Mouse (Mus musculus) small intestine, adult 2 months (tissue): ENCODE results near the gene Kansl2. TPM values are rescaled to one million over a fixed set of nuclear protein-coding genes. Genes with fewer than 3 reads are reported as not detected.

Experiments used
- H3K27ac ChIP-seq: fragments of 200-500 bp; 2 replicates; pipeline ENCODE4 v1.5.1; 2012; ENCODE audit warnings: low read depth, low read length, control low read depth, inconsistent platforms; ENCODE audit not compliant: insufficient read depth
- H3K27me3 ChIP-seq: fragments of 200-500 bp; 2 replicates; pipeline ENCODE4 v1.6.1; 2012; ENCODE audit warnings: mild to moderate bottlenecking, moderate library complexity, low read length, inconsistent platforms; ENCODE audit not compliant: control insufficient read depth, insufficient read depth
- H3K36me3 ChIP-seq: fragments of 200-500 bp; 2 replicates; pipeline ENCODE4 v1.6.1; 2012; ENCODE audit warnings: mild to moderate bottlenecking, low read length, control low read depth, inconsistent platforms; ENCODE audit not compliant: control insufficient read depth, insufficient read depth
- H3K4me1 ChIP-seq: fragments of 200-500 bp; 2 replicates; pipeline ENCODE4 v1.6.1; 2012; ENCODE audit warnings: low read length, inconsistent platforms, mixed read lengths; ENCODE audit not compliant: control insufficient read depth, insufficient read depth, insufficient read length
- H3K4me3 ChIP-seq: fragments of 200-500 bp; 2 replicates; pipeline ENCODE4 v1.5.1; 2012; ENCODE audit warnings: low read depth, mild to moderate bottlenecking, control low read depth, inconsistent platforms, low read length, moderate library complexity
- CTCF ChIP-seq: fragments of 200-500 bp; IDR thresholded peaks from 2 replicates; pipeline ENCODE4 v1.5.1; 2012; ENCODE audit warnings: low read depth, mild to moderate bottlenecking, control low read depth, inconsistent platforms, low read length, moderate library complexity, mixed read lengths; ENCODE audit not compliant: insufficient replicate concordance, insufficient read length; ENCODE audit errors: extremely low read depth
- POLR2A ChIP-seq: fragments of 200-500 bp; IDR thresholded peaks from 2 replicates; pipeline ENCODE4 v1.6.1; 2012; ENCODE audit warnings: low read depth, mild to moderate bottlenecking, control low read depth, inconsistent platforms, low read length, moderate library complexity
- WGBS: fragments of 180-500 bp; shearing (Covaris S2); methylation state at CpG from one replicate; pipeline ENCODE4 v1.1.7; 2018; 5-methylcytosine and 5-hydroxymethylcytosine counted together
- polyA plus RNA-seq: library from polyadenylated mRNA; depleted of rRNA; stranded (reverse); fragments of >200 nt; gene quantifications from 2 replicates; pipeline ENCODE4 v1.2.3, GENCODE M21; 2012

Kansl2 gene
- polyA plus RNA-seq, 1 experiment = 15.0 TPM

- Histone ChIP-seq H3K4me1 (peaks cover 13% of the 10 kb centered on the region), H3K4me3 (no peak overlapping the region), H3K36me3 (no peaks in the 10 kb centered on the region), H3K27ac (no peak overlapping the region), H3K27me3 (no peaks in the 10 kb centered on the region)
- WGBS = 62% methylated on average over 4 of the region's 4 CpGs
- no peak for TF ChIP-seq POLR2A
- no peak for TF ChIP-seq CTCF
Observed at GRCm38 (mm10) chr15:98569795-98570365, 35.8 kb upstream of the Kansl2 start.

GRCm38 (mm10) chr15:98569216-98569615, 35.2 kb upstream of the Kansl2 start:
- peaks cover 13% of the 10 kb centered on the region for H3K4me1 ChIP-seq
- no peak overlapping the region for H3K4me3 ChIP-seq
- 56% methylated on average over 7 of the region's 7 CpGs for WGBS
- H3K36me3 ChIP-seq = peaks cover 1% of the 10 kb centered on the region; the same call in 1 of the 2 replicates
- TF ChIP-seq CTCF = no peak
- no peak for TF ChIP-seq POLR2A
- no peaks in the 10 kb centered on the region for H3K27me3 ChIP-seq
- no peak overlapping the region for H3K27ac ChIP-seq

- H3K27ac ChIP-seq = peak overlapping the region; percentile 65
- TF ChIP-seq POLR2A = no peak
- TF ChIP-seq CTCF = no peak
- H3K36me3 ChIP-seq = peaks cover 1% of the 10 kb centered on the region; the same call in 1 of the 2 replicates
- WGBS = 2% methylated on average over 22 of the region's 22 CpGs
- H3K4me1 ChIP-seq = peaks cover 13% of the 10 kb centered on the region
- no peaks in the 10 kb centered on the region for H3K27me3 ChIP-seq
- H3K4me3 ChIP-seq = peak overlapping the region; percentile 81
Observed at GRCm38 (mm10) chr15:98568256-98569033, 34.4 kb upstream of the Kansl2 start.

- Histone ChIP-seq H3K27me3 (no peaks in the 10 kb centered on the region), H3K27ac (peak overlapping the region; percentile 94), H3K4me3 (peak overlapping the region; percentile 81), H3K4me1 (peaks cover 13% of the 10 kb centered on the region), H3K36me3 (peaks cover 3% of the 10 kb centered on the region)
- under 1% methylated on average over 88 of the region's 88 CpGs for WGBS
- TF ChIP-seq POLR2A = peak; percentile 91
- TF ChIP-seq CTCF = peak; percentile 44; the same call in 1 of the 2 replicates
Observed at GRCm38 (mm10) chr15:98567278-98568134, 33.4 kb upstream of the Kansl2 start.

GRCm38 (mm10) chr15:98566973-98567277, 32.9 kb upstream of the Kansl2 start:
- peaks cover 4% of the 10 kb centered on the region for H3K36me3 ChIP-seq
- peak overlapping the region; percentile 81 for H3K4me3 ChIP-seq
- no peaks in the 10 kb centered on the region for H3K27me3 ChIP-seq
- under 1% methylated on average over 15 of the region's 15 CpGs for WGBS
- peak overlapping the region; percentile 94 for H3K27ac ChIP-seq
- H3K4me1 ChIP-seq = peaks cover 13% of the 10 kb centered on the region
- TF ChIP-seq CTCF = no peak
- TF ChIP-seq POLR2A = no peak

- Histone ChIP-seq H3K4me1 (no peaks in the 10 kb centered on the region), H3K27me3 (no peaks in the 10 kb centered on the region), H3K36me3 (peaks cover 53% of the 10 kb centered on the region), H3K4me3 (no peak overlapping the region), H3K27ac (no peak overlapping the region)
- no peak for TF ChIP-seq POLR2A
- TF ChIP-seq CTCF = no peak
- WGBS = 69% methylated on average over 5 of the region's 5 CpGs
Observed at GRCm38 (mm10) chr15:98557186-98557585, 23.1 kb upstream of the Kansl2 start.

- H3K4me1 ChIP-seq = no peaks in the 10 kb centered on the region
- H3K4me3 ChIP-seq = no peak overlapping the region
- TF ChIP-seq POLR2A = no peak
- TF ChIP-seq CTCF = no peak
- no peak overlapping the region for H3K27ac ChIP-seq
- peaks cover 61% of the 10 kb centered on the region for H3K36me3 ChIP-seq
- 90% methylated on average over 4 of the region's 4 CpGs for WGBS
- no peaks in the 10 kb centered on the region for H3K27me3 ChIP-seq
Observed at GRCm38 (mm10) chr15:98555881-98556280, 21.8 kb upstream of the Kansl2 start.
